Mouse (Mus musculus) right cerebral cortex, adult 18-20 months (tissue): ENCODE results near the gene Timm13.

Source experiments
- DNase-seq: peaks from one replicate; pipeline ENCODE4 v3.0.0; 2022; ENCODE audit warnings: mixed read lengths

Timm13 gene

DNA sequence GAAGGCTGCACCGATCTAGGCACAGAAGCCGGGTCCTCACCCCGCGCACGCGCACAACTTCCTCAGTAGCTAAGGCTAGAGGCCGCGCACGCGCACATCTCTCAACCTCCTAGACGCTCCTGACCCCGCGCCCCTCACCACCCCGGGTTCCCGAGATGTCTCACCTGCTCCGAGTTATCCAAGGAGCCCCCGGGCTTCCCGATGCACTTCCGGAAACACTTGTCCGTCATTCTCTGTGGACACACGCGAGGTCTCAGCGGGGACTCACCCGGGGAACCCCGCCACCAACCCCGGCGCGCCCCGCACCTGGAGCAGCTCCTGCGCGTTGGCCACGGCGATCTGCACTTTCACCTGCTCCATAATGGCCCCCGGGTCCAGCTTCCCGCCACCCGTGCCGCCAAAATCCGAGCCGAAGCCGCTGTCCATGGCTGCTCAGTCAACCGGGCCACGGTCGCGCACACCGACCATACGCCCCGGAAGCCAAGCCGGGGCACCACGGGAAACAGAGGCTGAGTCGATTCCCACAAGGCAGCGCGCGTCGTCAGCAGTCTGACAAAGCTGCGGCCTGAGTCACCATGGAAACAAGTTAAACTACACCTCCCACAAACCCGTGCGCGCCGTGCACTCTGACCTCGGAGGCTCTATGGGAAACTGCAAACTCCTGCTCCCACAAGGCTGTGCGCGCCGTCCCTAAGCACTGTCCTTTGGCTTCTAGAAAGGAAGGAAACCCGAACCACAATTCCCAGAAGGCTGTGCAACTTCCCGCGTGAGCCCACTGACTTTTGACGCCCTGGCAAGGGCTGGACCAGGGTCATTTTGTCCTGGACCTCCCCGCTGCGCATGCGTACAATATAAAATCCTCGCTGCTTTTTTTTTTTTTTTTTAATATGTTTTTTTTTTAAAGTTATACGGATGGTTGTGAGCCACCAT is at the start of gene Timm13:
Timm13 (minus strand) TSS at position 652 of the 930 bp plus-strand sequence.
- DNase-seq, result peak; percentile 100

DNA sequence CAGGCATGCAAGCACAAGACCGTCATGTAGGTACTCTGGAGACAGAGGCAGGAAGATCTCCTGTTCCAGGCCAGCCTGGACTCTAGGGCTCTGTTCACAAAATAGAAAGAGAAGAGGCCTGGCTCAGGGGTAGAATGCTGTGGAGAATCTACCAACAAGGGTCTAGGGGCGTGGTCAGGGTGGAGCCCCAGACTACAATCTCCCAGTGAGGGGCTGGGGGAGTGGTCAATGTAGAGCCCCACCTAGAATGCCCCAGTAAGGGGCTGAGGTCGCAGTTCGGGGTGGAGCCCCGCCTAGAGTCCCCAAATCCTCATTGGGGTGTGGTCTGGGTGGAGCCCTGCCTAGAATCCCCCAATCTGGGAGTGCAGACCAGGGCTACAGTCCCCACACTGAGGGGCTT is 49.5 kb upstream of the Timm13 start:
- DNase-seq, result no peak

DNA sequence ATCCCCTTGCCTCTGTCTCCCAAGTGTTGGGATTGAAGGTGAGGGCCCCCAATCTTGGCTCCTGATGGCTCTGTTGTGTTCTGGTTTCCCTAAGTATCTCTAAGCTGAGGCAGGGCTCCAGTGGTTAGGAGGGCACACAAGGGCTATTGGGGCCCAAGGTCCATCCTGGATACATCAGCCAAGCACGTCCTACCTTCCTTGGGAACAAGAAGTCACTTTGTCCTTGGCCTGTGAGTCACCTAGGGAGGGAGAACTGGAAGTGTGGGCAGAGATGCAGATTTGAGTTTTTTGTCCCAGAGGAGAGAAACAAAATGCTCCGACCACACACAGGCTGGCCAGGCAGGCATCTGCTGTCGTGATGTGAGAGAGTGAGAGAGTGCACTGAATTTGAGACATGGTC is 48.3 kb upstream of the Timm13 start:
- no peak for DNase-seq

DNA sequence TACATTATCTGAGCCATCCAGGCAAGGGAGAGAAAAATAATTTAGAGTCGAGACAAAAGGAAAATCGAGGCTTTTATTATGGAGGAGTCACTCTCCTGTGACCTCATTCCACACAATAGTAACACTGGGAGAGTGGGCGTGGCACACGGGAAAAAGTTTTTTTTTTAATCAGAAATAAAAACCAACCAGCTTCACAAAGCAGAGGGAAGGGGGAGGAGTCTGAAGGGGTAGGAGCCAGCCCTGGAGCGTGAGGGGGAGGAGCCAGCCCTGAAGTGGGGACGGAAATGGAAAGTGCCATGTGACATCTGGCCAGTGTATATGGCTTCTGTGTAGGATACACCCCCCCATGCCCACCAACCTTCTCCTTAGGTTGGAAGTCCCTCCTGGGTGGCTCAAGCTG is 47.8 kb upstream of the Timm13 start:
- DNase-seq, result no peak

DNA sequence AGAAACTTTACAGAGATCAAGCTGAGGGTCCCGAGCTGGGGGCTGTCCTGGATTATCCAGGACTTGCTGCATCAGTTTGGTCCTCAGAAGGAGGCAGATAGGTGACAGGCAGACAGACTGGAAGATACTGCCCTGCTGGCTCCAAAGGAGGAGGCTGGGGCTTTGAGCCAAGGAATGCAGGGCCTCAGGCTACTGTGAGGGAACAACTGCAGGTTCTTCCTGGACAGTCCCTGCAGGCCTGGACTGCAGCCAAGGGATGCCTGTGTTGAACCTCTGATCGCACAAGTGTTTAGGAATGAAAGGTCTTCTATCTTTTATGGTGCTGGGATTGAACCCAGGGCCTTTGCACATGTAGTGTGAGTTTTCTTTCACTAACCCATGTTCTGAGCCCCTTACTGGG is 47.0 kb upstream of the Timm13 start:
- no peak for DNase-seq

DNA sequence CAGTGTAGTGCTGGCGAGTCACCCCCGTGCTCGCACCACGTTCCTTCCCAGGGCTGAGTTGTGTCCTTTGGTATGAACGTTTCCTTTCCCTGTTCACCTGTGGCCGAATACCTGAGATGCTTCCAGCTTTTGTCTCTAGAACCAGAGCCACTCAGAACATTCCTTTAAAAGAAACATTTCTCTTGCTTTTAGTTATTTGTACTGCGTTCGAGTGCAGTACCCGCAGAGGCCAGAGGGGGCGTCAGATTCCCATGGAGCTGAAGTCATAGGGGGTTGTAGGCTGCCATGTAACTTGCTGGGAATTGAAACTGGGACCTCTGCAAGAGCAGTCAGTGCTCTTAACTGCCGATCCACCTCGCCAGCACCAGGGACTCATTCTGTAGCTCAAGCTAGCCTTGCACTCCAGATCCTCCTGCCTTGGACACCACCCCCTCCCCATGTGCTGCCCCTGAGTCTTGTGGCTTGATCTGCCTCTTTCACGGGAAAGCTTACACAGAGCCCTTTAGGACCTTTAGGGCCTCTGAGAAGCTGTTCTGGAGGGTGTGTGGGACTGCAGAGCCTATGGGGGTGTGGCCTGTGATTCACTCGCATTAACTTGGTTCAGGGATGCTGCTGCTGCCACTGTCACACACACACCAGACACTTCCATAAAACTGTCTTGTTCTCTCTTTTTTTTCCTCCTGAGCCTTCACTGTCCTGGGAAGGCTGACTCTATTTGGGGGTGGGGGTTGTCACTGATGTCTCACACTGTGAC is 46.1 kb upstream of the Timm13 start:
- no peak for DNase-seq

DNA sequence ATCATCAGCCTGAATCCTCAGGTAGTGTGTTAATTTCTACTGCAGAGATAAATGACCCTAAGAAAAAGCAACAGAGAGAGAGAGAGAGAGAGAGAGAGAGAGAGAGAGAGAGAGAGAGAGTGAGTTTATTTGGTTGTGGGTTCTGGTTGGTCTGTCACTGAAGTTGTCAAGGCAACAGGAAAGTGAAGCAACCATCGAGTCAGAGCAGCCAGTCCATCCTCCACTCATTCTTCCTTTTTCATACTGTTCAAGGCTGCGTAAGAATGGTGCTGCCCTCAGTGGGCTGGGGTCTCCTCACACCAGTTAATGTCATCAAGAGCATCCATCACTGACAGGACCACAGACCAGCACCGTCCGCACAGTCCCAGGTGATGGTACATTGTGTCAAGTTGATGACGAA is 43.5 kb upstream of the Timm13 start:
- no peak for DNase-seq

DNA sequence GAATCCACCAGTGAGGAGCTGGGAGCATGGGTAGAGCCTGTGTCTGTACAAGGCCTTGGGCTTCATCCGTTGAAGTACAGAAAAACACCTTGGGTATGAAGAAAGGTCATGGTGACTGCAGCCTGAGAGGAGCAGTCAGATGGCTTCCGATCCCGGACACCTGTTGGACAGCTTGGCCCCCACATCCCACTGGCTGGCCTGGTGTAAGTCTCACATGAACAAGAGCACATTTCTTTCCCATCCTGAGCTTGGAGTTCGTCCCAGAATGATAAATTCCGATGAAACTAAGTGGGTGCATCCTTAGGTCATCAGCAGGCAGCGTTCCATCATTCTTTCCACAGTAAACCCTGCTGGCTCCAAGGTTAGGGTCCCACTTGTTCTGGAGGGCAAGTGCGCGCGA is 42.9 kb upstream of the Timm13 start:
- no peak for DNase-seq

DNA sequence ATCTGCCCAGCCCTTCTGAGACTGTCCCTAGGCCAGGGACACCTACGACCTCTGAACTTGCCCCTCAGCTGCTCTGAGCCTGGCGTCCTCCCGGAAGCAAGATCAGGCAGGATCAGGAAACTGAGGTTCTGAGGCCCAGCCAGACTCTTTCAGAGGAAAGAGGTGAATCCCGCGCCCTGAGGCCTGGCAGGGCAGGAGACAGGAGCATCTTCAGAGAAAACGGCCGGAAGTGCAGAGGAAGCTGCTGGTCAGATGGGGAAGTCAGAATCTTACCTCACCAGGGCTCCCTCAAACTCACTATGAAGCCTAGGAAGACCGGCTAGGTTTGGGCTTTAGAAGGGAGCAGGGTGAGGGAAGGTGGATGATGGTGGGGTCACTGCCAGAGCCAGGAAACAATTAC is 42.1 kb upstream of the Timm13 start:
- no peak for DNase-seq

DNA sequence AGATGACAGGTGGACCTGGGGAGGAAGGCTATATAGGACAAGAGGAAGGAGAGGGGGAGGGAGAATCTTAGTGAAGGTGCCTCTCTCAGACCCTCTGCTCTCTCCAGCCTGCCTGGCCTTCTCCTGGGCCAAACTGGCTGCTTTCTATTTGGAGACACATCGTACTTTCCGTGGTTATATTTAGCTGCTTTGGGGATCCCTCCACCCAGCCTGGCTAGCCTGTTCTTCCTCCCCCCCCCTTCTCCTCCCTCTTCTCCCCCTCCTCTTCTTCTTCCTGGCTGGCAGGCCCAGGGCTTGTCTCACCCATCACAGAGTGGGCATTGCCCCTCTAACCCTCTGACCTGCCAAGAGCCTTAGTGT is 40.2 kb upstream of the Timm13 start:
- no peak for DNase-seq

DNA sequence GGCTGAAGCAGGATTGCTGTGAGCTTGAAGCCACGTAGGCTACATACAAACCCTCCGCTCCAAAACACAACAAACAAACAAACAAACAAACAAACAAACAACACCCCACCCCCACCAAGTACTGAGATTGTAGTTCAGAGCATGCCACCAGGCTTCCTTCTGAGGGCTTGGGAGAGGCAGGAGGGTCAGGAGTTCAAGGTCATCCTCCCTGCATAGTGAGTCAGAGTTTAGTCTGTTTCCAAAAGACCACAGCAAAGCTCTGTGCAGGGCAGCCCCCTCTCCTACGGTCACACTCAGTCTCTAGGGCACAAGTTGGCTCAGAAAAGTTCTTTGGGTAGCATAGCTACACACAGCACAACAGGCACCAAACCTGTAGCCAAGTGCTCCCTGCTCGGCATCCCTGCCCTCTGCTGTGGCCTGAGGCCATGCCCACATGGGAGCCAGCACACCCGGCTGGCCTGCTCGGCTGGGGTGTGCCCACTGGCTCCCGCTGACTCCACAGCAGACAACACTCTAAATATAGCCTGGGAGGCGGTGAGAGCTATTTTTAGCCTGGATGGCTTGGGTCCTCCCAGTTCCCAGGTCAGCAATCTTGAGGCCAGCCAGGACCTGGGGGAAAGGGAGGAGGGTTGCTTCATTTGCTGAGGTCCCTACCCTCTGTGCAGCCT is 39.7 kb upstream of the Timm13 start:
- DNase-seq, result no peak

DNA sequence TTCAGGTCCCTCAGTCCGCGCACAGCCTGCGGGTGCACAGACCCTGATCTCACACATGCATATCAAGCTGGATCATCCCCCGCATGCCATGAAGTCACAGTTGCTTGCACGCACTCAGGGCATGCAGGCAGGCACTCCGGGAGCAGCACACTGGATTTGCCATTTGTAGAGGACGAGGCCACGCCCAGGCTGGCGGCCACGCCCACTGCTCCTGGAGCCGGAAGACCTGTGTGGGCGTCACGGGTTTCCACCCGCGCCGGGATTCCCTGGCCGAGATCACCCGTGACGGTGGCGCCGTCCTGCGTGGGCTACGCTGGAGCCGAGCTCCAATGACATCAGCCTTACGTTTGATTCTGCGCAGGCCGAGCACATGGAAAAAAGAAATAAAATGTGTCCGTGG is 38.9 kb upstream of the Timm13 start:
- peak; percentile 86 for DNase-seq

DNA sequence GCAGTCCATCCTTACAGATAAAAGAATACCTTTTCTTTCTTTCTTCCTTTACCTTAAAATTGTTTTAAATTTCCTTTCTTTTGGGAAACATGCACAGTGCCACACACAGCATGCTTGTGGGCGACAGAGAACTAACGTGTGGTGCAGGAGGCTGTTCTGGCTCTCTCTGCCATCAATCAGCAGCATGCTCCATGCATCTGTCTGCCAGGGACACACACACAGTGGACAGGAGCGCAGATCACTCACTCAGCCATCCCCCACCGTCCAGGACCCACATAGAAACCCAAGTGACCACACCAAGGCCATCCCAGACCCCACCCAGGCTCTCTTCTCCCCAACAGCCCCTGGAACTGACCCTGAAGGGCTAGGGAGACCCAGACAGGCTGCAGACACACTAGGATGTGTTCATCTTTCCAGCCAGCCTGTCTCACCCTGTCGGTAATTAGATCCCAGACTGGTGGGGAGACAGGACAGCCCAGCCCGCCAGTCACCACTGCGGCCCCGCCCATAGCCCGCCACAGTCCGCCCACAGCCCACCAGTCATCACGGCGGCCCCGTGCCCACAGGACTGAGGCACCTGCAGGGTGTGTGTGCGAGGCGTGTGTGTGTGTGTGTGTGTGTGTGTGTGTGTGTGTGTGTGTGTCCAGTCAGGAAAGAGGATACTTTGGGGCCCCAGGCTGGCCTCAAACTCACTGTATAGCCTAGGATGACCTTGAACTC is 38.2 kb upstream of the Timm13 start:
- no peak for DNase-seq

DNA sequence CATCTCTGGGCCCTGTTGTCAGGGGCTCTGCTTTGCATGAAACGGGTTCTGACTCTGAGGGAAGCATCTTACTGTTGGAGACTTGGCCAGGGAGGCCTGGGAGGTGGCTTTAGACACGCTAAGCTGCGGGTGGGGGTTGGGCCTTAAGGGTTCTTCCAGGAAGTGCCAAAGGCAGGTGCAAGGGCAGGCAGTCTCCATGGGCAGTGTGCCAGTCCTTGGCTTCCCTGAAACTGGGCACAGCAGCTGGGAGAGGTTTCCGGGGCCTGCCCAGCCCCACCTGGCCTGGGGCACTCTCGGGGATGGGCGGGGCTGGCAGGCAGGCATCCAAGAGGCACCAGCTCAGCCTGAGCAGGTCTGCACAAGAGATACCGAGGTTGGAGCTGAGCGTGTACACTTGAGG is 36.9 kb upstream of the Timm13 start:
- no peak for DNase-seq

DNA sequence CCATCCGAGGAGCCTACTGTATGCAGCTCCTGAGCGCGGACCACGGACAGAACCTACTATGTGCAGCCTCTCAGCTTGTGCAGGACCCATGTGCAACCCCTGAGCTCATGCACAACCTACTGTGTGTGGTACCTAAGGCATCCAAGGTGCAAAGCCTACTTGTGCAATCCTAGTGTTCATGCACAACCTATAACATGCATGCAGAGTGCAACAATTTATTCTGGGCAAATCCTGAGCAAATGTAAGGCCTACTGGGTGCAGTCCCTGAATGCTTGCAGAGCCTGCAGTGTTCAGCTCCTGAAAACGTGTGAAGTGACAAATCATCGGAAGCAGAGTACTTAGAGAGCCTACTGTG is 36.0 kb upstream of the Timm13 start:
- no peak for DNase-seq

DNA sequence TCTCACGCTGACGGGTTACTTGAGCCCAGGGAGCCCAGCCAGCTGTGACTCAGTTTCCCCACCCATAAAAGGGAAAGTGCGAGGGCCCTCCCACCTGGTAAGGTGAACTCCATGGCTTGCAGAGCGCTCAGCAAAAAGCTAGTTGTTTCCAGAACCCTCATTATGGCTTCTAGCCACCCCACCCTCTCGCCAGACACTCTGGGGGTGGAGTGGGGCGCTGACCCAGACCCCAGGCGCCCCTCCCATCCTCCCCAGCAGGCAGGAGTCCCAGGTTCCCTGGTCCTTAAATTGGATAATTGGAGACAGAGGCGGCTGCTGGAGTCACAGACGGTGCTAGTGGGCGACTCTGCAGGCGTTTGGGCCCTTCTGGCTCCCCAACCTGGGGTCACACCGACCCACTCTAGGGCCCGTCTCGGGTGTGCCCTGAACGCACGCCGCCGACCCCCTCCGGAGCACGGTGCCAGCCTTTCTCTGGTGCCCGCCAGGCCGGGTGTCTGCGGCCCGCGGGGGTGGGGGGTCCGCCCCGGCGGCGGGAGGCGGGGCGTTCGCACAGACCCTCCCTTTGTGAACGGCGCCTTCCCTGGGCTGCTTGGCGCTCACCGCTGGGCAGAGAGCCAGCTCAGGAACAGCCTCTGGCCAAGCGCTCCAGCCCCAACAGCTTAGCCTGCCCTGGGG is 35.5 kb upstream of the Timm13 start:
- peak; percentile 39 for DNase-seq

DNA sequence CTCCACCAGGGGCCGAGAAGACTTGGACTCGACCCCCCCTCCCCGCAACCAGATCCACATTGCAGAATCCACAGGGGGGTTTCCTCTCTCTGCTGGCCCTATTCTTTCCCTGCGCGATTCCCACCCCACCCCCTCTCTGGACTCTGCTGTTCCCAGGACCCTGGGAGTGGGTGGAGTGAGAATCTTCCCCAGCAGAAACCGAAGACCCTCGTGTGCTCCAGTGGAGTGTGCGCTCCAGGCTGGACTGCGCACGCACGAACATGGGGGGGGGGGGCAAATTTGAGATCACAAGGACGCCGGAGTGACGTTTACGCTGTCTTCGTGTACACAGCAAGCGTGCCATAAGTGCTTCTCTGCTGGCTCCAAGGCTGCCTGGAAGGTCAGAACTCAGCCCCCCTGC is 34.9 kb upstream of the Timm13 start:
- no peak for DNase-seq

DNA sequence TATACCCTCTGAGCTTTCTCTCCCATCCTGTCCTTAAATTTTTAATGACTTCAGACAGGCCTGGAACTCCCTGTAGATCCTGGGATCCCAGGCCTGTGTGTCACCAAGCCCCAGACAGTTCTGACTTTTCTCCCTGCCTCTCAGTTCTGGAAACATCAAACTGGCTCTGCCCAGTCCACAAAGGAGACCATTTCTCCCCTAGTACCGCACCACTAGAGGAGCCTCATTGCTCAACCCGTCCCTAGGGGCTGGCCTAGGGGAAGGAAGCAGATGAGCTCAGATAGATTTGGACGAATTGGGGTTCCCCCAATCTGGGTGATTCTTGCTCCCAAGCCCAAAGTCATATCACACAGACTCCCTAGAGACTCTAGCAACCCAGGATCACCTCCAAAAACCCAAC is 34.5 kb upstream of the Timm13 start:
- DNase-seq, result no peak

DNA sequence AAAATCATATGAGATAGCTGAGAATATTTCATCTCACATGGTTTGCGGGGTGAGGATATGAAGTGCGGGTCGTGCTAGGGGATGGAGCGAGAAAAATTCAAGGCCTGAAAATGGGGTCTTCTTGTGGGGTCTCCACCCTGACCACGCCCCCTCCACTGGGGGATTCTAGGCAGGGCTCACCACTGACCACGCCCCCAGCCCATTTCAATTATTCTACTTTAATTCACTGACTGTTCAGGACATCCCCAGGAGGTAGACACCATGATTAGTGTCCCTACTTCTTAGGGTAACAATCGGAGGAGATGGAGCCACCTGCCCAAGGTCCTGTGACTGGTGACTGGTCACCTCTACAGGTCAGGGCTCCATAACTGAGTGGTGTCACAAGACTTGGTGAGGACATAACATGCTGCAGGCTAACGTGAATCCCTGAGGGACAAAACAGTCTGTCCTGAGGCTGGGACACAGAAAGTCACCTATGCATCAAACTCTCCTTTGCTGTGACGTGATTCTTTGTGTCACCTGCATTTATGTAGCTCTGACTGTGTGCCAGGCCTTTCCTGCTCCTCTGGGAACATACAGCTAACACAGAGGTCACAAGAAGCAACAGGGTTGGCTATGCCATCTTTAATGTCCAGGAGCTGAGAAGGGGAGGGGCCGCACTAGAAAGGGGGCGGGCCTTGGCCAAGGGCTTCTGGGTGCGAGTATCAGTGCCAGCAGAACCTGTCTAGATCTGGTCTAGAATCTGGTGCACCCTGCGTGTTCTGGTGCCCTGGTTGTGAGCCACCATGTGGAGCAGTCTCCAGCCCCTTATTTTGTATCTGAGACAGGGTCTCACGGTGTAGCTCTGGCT is 33.6 kb upstream of the Timm13 start:
- no peak for DNase-seq

DNA sequence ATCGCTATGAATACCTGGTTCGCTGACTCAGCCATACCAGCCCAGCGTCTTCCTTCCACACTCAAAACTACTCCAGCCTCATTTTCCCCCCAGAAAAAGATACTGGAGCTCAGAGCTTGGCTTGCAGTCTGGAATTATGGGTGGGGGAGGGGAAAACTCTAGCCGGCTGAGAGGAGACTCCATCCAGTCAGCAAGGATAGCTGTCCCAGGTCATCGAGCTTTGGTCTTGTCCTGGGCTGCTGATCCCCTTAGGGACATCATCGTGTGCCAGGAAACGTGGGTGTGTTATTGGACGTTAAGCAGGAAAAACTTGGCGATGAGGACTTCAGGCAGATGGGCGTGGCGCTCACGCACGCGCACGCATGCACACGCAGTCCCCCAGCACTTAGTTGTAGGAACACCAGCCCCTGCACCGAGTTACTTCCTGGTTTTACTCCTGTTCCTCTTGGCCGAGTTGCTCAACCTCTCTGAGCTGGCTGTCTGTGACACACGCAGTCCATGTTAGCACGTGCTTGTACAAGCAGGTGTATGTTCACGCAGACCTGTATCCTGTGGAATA is 32.7 kb upstream of the Timm13 start:
- DNase-seq, result no peak

DNA sequence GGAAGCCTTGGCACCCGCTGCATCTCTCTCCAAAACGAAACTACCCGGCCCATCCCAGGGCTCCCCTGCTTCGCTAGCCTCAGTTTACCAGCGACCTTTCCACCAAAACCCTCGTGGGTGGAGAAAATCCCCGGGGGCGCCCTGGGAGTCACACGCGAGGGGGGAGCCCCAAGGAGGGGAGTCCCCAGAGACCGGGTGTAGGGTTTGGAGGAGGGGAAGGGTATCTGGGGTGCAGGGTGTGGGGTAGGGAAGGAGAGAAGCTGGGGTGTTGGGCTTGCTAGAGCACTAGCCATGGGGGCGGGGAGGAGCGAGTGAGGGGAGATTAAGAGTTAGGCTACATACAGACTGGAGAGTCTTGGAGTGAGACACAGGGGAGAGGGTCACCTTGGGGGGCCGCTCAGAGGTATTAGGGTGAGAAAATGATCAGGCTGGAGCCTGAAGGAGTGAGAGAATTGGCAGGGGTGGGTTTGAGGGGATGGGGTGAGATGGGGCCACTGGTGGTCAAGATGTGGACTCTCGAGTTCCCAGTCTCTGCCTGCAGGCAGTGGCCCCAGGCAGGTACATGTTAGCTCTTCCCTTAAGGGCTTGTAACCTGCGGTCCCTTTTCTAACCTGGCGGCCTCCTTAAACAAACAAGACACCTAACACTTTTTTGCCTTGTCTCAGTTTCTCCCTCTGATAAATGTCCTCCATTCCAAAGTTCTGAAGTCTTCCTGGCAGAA is 32.1 kb upstream of the Timm13 start:
- DNase-seq, result no peak
